In genomic region chr7:57312018-57312417, GRCm38 (mm10) we compare ENCODE assay signal across 15 mouse cellular contexts.
"Had no signal": no experiment of that assay in that cellular context is flagged by ENCODE, and none has a peak within 500 bp of the region (broad histone marks: within the 10 kb centered on the region; RNA-seq: fewer than 3 reads in every experiment).

No protein-coding gene starts in this region.

- H3K4me3 ChIP-seq: kidney, embryonic 15.5 days; left cerebral cortex, adult 2 months; liver, embryonic 13.5 days; megakaryocyte, embryonic 14.5 days; midbrain, embryonic 15.5 days; neural tube, embryonic 12.5 days had no signal

- H3K9me3 ChIP-seq: kidney, embryonic 15.5 days; liver, embryonic 13.5 days; megakaryocyte, embryonic 14.5 days; midbrain, embryonic 15.5 days; neural tube, embryonic 12.5 days had no signal

- H3K27ac ChIP-seq: kidney, embryonic 15.5 days; left cerebral cortex, adult 2 months; liver, embryonic 13.5 days; macrophage; midbrain, embryonic 15.5 days; neural tube, embryonic 12.5 days had no signal

- H3K9ac ChIP-seq: kidney, embryonic 15.5 days; liver, embryonic 13.5 days; liver, postnatal 0 days; midbrain, embryonic 15.5 days; neural tube, embryonic 12.5 days had no signal

- H3K4me1 ChIP-seq: kidney, embryonic 15.5 days; liver, embryonic 13.5 days; megakaryocyte, embryonic 14.5 days; midbrain, embryonic 15.5 days; neural tube, embryonic 12.5 days had no signal

- H3K4me2 ChIP-seq: kidney, embryonic 15.5 days; liver, embryonic 13.5 days; midbrain, embryonic 11.5 days; midbrain, embryonic 15.5 days; neural tube, embryonic 12.5 days had no signal

- H3K27me3 ChIP-seq: kidney, embryonic 15.5 days; liver, embryonic 13.5 days; megakaryocyte, embryonic 14.5 days; midbrain, embryonic 15.5 days; neural tube, embryonic 12.5 days had no signal

- DNase-seq: kidney, postnatal 14 days; liver; liver, embryonic 13.5 days; liver, postnatal 0 days; right cerebral cortex, postnatal 4 days; spleen, adult 18-20 months; thymus, adult 18-20 months; thymus, postnatal 14 days had no signal

- H3K36me3 ChIP-seq: kidney, embryonic 15.5 days; liver, embryonic 13.5 days; midbrain, embryonic 15.5 days; neural tube, embryonic 12.5 days had no signal

- ATAC-seq: liver, postnatal 0 days; midbrain, embryonic 15.5 days had no signal
